Mouse (Mus musculus): ENCODE measurements around the gene Cdca7l. TPM values are rescaled to one million over a fixed set of nuclear protein-coding genes. Genes with fewer than 3 reads are reported as not detected.

The Cdca7l gene
- total and polyA plus RNA-seq, 3 experiments, result 30.6 to 56.6 (median 55.1) TPM

DNA sequence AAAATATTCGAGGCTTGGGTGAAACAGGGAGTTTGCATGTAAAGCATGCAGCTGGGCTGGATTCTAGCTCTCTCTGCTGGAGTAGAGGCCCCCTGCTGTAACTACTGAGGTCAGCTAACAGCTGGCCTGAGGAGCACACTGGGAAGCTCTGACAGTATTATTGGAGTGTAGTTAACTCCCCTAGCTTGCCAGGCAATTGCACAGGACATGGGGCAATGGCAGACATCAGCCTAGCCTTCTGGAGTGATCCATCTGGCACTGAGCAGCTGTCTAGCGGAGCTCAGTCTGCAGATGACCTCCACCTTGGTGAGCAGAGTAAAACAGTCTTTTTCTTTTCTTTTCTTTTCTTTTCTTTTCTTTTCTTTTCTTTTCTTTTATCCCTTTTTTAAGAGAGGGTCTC lies 33.9 kb upstream of the Cdca7l start:
- no peaks in the 10 kb centered on the region for H3K9me3 ChIP-seq (replicated peaks; ENCODE audit: low read length)
- TF ChIP-seq NELFE (IDR thresholded peaks at IDR 0.05; ENCODE audit: low read depth, low read length) (no peak), RCOR1 (conservative IDR thresholded peaks at IDR 0.05; ENCODE audit: low read depth, low read length) (no peak), RAD21 (IDR thresholded peaks at IDR 0.05; ENCODE audit: low read depth, low read length) (no peak), MXI1 (IDR thresholded peaks at IDR 0.05; ENCODE audit: low read depth, low read length) (no peak), CHD2 (IDR thresholded peaks at IDR 0.05; ENCODE audit: low read length) (no peak), HCFC1 (IDR thresholded peaks at IDR 0.05; ENCODE audit: low read depth, low read length) (no peak), POLR2AphosphoS2 (IDR thresholded peaks at IDR 0.05; ENCODE audit: low read depth, low read length) (no peak), GABPA (IDR thresholded peaks at IDR 0.05; ENCODE audit: insufficient replicate concordance, low read depth, low read length) (no peak), BHLHE40 (IDR thresholded peaks at IDR 0.05; ENCODE audit: low read depth, low read length) (no peak), MYC (IDR thresholded peaks at IDR 0.05; ENCODE audit: low read depth, low read length) (no peak), USF1 (IDR thresholded peaks at IDR 0.05; ENCODE audit: low read depth, low read length) (no peak), MEF2A (IDR thresholded peaks at IDR 0.05; ENCODE audit: borderline replicate concordance, low read depth, low read length) (no peak)
- no peaks in the 10 kb centered on the region for H3K79me2 ChIP-seq (replicated peaks; ENCODE audit: control insufficient read depth, extremely low read depth, insufficient read depth, poor library complexity, severe bottlenecking)
- H3K4me2 ChIP-seq (ENCODE audit: insufficient read depth, low read depth, poor library complexity, severe bottlenecking), result no peak overlapping the region
- no peak for DNase-seq (ENCODE audit: extremely low read depth)
- H3K27ac ChIP-seq (ENCODE audit: insufficient read depth, low read depth), result no peak overlapping the region
- no peaks in the 10 kb centered on the region for H3K27me3 ChIP-seq (replicated peaks)
- no peaks in the 10 kb centered on the region for H3K36me3 ChIP-seq (replicated peaks in 1 of 2; ENCODE audit: control insufficient read depth in 1 of 2, insufficient read depth in 1 of 2, low read length in 1 of 2)
- H3K4me1 ChIP-seq (ENCODE audit: control insufficient read depth in 1 of 2, insufficient read depth in 2 of 2), result no peaks in the 10 kb centered on the region
- dilution Hi-C loops (cut with MboI; ENCODE audit: extremely low pct_ligation_motif_present, extremely low pct_unique_long_range_greater_than_20kb, low sequenced_read_pairs) (no loop called here), in situ Hi-C loops (cut with MboI; ENCODE audit: low pct_ligation_motif_present, low pct_unique_long_range_greater_than_20kb, low sequenced_read_pairs) (no loop called here)
- no peak overlapping the region for H3K4me3 ChIP-seq (replicated peaks in 1 of 3; ENCODE audit: low read depth in 2 of 3, low read length in 2 of 3, poor library complexity in 1 of 3)
- no peak overlapping the region for H3K9ac ChIP-seq (ENCODE audit: insufficient read depth, low read depth)

DNA sequence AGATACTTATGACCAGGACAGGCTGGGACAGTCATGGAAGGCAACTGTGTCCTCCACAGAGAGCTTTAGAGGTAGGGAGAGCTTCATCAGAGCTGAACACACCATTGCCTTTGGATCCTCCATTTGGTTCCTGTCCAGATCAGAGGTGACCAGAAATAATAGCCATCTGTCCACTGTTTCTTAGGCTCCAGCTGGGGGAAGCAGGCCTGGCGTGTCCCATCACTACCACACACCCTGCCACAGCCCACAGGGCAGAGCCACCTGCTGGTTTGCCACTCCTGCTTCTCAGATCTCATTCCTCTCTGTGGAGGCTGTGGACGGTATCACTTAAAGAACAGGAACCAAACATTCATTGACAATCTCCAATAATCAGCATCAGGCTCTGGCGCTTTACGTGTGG lies 32.9 kb upstream of the Cdca7l start:
- Histone ChIP-seq H3K27me3 (replicated peaks) (no peaks in the 10 kb centered on the region), H3K27ac (ENCODE audit: insufficient read depth, low read depth) (no peak overlapping the region), H3K4me1 (ENCODE audit: control insufficient read depth in 1 of 2, insufficient read depth in 2 of 2) (no peaks in the 10 kb centered on the region), H3K4me3 (replicated peaks in 1 of 3; ENCODE audit: low read depth in 2 of 3, low read length in 2 of 3, poor library complexity in 1 of 3) (no peak overlapping the region), H3K9ac (ENCODE audit: insufficient read depth, low read depth) (no peak overlapping the region), H3K4me2 (ENCODE audit: insufficient read depth, low read depth, poor library complexity, severe bottlenecking) (no peak overlapping the region), H3K36me3 (replicated peaks in 1 of 2; ENCODE audit: control insufficient read depth in 1 of 2, insufficient read depth in 1 of 2, low read length in 1 of 2) (no peaks in the 10 kb centered on the region), H3K9me3 (replicated peaks; ENCODE audit: low read length) (no peaks in the 10 kb centered on the region), H3K79me2 (replicated peaks; ENCODE audit: control insufficient read depth, extremely low read depth, insufficient read depth, poor library complexity, severe bottlenecking) (no peaks in the 10 kb centered on the region)
- in situ Hi-C loops (cut with MboI; ENCODE audit: low pct_ligation_motif_present, low pct_unique_long_range_greater_than_20kb, low sequenced_read_pairs) (no loop called here), dilution Hi-C loops (cut with MboI; ENCODE audit: extremely low pct_ligation_motif_present, extremely low pct_unique_long_range_greater_than_20kb, low sequenced_read_pairs) (no loop called here)
- no peak for TF ChIP-seq UBTF (IDR thresholded peaks at IDR 0.05; ENCODE audit: low read depth, low read length)
- TF ChIP-seq E2F4 (IDR thresholded peaks at IDR 0.05; ENCODE audit: insufficient replicate concordance, low read depth, low read length), result no peak
- TF ChIP-seq NRF1 (IDR thresholded peaks at IDR 0.05; ENCODE audit: low read depth, low read length), result no peak
- TF ChIP-seq MXI1 (IDR thresholded peaks at IDR 0.05; ENCODE audit: low read depth, low read length), result no peak
- TF ChIP-seq PAX5 (IDR thresholded peaks at IDR 0.05; ENCODE audit: low read length), result no peak
- no peak for TF ChIP-seq RCOR1 (conservative IDR thresholded peaks at IDR 0.05; ENCODE audit: low read depth, low read length)
- no peak for TF ChIP-seq RAD21 (IDR thresholded peaks at IDR 0.05; ENCODE audit: low read depth, low read length)
- no peak for TF ChIP-seq USF1 (IDR thresholded peaks at IDR 0.05; ENCODE audit: low read depth, low read length)
- TF ChIP-seq EP300 (IDR thresholded peaks at IDR 0.05; ENCODE audit: low read length), result no peak
- no peak for TF ChIP-seq MAX (IDR thresholded peaks at IDR 0.05; ENCODE audit: low read length)
- no peak for TF ChIP-seq ETS1 (conservative IDR thresholded peaks at IDR 0.05; ENCODE audit: low read depth, low read length)
- no peak for DNase-seq (ENCODE audit: extremely low read depth)
